Mouse (Mus musculus) mouse embryonic stem cell (cell line): ENCODE results near the gene Relt.

Source experiments
- in situ Hi-C, 2 experiments: fragments of 300-500 bp; cut with MboI; formaldehyde crosslinking; loops; 1 replicate in 1 of 2; 3 replicates in 1 of 2; pipeline ENCODE4 v1.14.3; 2019 to 2020; ENCODE audit warnings: low sequenced_read_pairs in 2 of 2, low pct_unique_long_range_greater_than_20kb in 1 of 2, mixed read lengths in 1 of 2; ENCODE audit not compliant: unreplicated experiment in 1 of 2

Gene Relt

GRCm38 (mm10) chr7:100862828-100863638 lies at the start of gene Relt:
TSS of gene Relt (minus strand) at chr7:100863446.
- in situ Hi-C loops: no loop called here

- in situ Hi-C loops: no loop called here
Observed at GRCm38 (mm10) chr7:100911791-100912190, 48.5 kb upstream of the Relt start.

- in situ Hi-C loops: no loop called here
Observed at GRCm38 (mm10) chr7:100911246-100911770, 48.1 kb upstream of the Relt start.

GRCm38 (mm10) chr7:100908567-100908966 lies 45.3 kb upstream of the Relt start:
- in situ Hi-C loops: no loop called here

GRCm38 (mm10) chr7:100908061-100908460 lies 44.8 kb upstream of the Relt start:
- in situ Hi-C loops: no loop called here

GRCm38 (mm10) chr7:100907231-100907630 lies 44.0 kb upstream of the Relt start:
- in situ Hi-C loops: no loop called here

GRCm38 (mm10) chr7:100906029-100906789 lies 43.0 kb upstream of the Relt start:
- in situ Hi-C loops: no loop called here

- in situ Hi-C loops: no loop called here
Observed at GRCm38 (mm10) chr7:100905037-100905436, 41.8 kb upstream of the Relt start.

- in situ Hi-C loops: no loop called here
Observed at GRCm38 (mm10) chr7:100904612-100905011, 41.4 kb upstream of the Relt start.

GRCm38 (mm10) chr7:100902451-100903137 lies 39.3 kb upstream of the Relt start:
- in situ Hi-C loops: no loop called here

- in situ Hi-C loops: no loop called here
Observed at GRCm38 (mm10) chr7:100897828-100898227, 34.6 kb upstream of the Relt start.

- in situ Hi-C loops: no loop called here
Observed at GRCm38 (mm10) chr7:100894833-100895226, 31.6 kb upstream of the Relt start.

- in situ Hi-C loops: no loop called here
Observed at GRCm38 (mm10) chr7:100894057-100894832, 31.0 kb upstream of the Relt start.

- in situ Hi-C loops: no loop called here
Observed at GRCm38 (mm10) chr7:100893249-100894056, 30.2 kb upstream of the Relt start.

- in situ Hi-C loops: no loop called here
Observed at GRCm38 (mm10) chr7:100886535-100886934, 23.3 kb upstream of the Relt start.

- in situ Hi-C loops: no loop called here
Observed at GRCm38 (mm10) chr7:100884460-100884859, 21.2 kb upstream of the Relt start.

GRCm38 (mm10) chr7:100881950-100882349 lies 18.7 kb upstream of the Relt start:
- in situ Hi-C loops: no loop called here

GRCm38 (mm10) chr7:100881531-100881930 lies 18.3 kb upstream of the Relt start:
- in situ Hi-C loops: no loop called here
